Mouse (Mus musculus): ENCODE measurements around the gene Olfr1507. TPM values are rescaled to one million over a fixed set of nuclear protein-coding genes. Genes with fewer than 3 reads are reported as not detected.

Gene Olfr1507
- polyA plus RNA-seq, 1 experiment from 2014 or later, result not detected

Other genes starting within 250 kb of the Olfr1507 start
- gene Chd8, start 238.0 kb downstream of the Olfr1507 start, polyA plus RNA-seq (2014; fragmentation: Nextera tagmentation; extraction: Ambion mirVana), result 35.5 and 42.9 TPM in 2 replicates
- 36.9 and 38.5 TPM in 2 replicates for gene Tox4, start 216.6 kb downstream of the Olfr1507 start, polyA plus RNA-seq (2014; fragmentation: Nextera tagmentation; extraction: Ambion mirVana)
- 17.3 and 19.9 TPM in 2 replicates for gene Rab2b, start 216.2 kb downstream of the Olfr1507 start, polyA plus RNA-seq (2014; fragmentation: Nextera tagmentation; extraction: Ambion mirVana)
- gene Mettl3, start 190.6 kb downstream of the Olfr1507 start, polyA plus RNA-seq (2014; fragmentation: Nextera tagmentation; extraction: Ambion mirVana), result 27.0 and 36.8 TPM in 2 replicates
- 18.1 and 19.4 TPM in 2 replicates for gene Sall2, start 167.0 kb downstream of the Olfr1507 start, polyA plus RNA-seq (2014; fragmentation: Nextera tagmentation; extraction: Ambion mirVana)
- 0.14 and 0.18 TPM in 2 replicates for gene Olfr1513, start 139.3 kb downstream of the Olfr1507 start, polyA plus RNA-seq (2014; fragmentation: Nextera tagmentation; extraction: Ambion mirVana)
- 0.10 TPM in 1 of 2 replicates, not detected in the other for gene Olfr1512, start 116.6 kb downstream of the Olfr1507 start, polyA plus RNA-seq (2014; fragmentation: Nextera tagmentation; extraction: Ambion mirVana)
- gene Olfr1511, start 98.4 kb downstream of the Olfr1507 start, polyA plus RNA-seq (2014; fragmentation: Nextera tagmentation; extraction: Ambion mirVana), result not detected in 2 replicates
- not detected in 2 replicates for gene Olfr1510, start 81.4 kb downstream of the Olfr1507 start, polyA plus RNA-seq (2014; fragmentation: Nextera tagmentation; extraction: Ambion mirVana)
- gene Olfr1509, start 52.8 kb downstream of the Olfr1507 start, polyA plus RNA-seq (2014; fragmentation: Nextera tagmentation; extraction: Ambion mirVana), result not detected in 2 replicates
- not detected in 2 replicates for gene Olfr1508, start 28.3 kb downstream of the Olfr1507 start, polyA plus RNA-seq (2014; fragmentation: Nextera tagmentation; extraction: Ambion mirVana)